Mouse (Mus musculus): ENCODE data around the gene Casq2. TPM values are rescaled to one million over a fixed set of nuclear protein-coding genes. Genes with fewer than 3 reads are reported as not detected.

Casq2 gene
- polyA plus RNA-seq, 2 experiments, result 59.5 to 91.2 TPM

DNA sequence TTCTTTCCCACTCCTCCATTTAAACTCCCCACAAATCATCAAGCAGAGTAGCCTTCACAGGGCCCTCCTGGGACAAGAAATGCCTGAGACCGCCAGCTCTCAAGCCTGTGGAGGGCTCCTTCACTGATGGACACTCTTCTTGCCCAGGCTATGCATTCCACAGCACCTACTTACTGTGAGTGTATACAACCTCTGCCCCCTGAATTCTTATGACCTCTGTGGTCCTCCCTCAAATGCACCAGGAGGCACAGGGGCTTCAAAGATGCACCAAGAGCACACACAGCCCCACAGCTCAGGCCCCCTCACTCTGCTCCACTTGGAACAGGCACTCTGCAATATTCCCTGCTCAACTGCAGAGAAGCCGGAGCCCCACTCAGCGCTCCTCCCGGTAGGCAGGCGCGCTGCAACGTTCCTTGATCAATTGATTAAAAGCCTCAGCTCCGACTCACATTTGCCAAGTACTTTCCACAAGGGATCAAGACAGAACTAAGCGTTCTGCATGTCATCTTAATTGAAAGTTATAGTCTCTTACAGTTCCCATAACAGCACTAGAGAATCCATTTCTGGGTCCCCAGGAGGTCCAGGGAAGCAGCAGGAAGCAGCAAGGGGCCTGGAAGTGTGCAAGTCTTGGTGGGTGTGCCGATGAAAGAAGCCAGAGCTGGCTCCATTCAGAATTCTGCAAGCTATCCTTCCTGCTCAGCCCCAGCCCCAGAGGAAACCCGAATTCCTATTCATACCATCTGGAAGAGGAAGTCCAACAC, 108.3 kb downstream of the Casq2 start:
- Histone ChIP-seq H3K4me1 (ENCODE audit: control insufficient read depth, insufficient read depth, low read length) (peaks cover 64% of the 10 kb centered on the region), H3K9me3 (ENCODE audit: control insufficient read depth, low read length) (no peaks in the 10 kb centered on the region), H3K9ac (ENCODE audit: low read depth, low read length, severe bottlenecking) (no peak overlapping the region), H3K27me3 (ENCODE audit: control insufficient read depth, insufficient read depth, low read length) (no peaks in the 10 kb centered on the region), H3K27ac (replicated peaks; ENCODE audit: low read depth, low read length) (no peak overlapping the region; the same call in 1 of the 2 replicates), H3K4me2 (replicated peaks; ENCODE audit: low read depth, low read length, severe bottlenecking) (peak overlapping the region; percentile 10; the same call in 1 of the 2 replicates), H3K4me3 (replicated peaks; ENCODE audit: low read length) (no peak overlapping the region), H3K36me3 (ENCODE audit: control insufficient read depth, insufficient read depth, low read length) (peaks cover 13% of the 10 kb centered on the region)
- ATAC-seq (ENCODE audit: low FRiP score, low read depth) (peak; percentile 64; the same call in 1 of the 2 replicates), DNase-seq (ENCODE audit: low spot score) (peak; percentile 61)
- WGBS, result 9% methylated on average over 11 of the region's 11 CpGs
- TF ChIP-seq POLR2A (IDR thresholded peaks at IDR 0.05; ENCODE audit: borderline replicate concordance, extremely low read depth, insufficient read depth, insufficient read length), result no peak

- Histone ChIP-seq H3K4me3 (replicated peaks; ENCODE audit: low read length) (no peak overlapping the region), H3K4me1 (ENCODE audit: control insufficient read depth, insufficient read depth, low read length) (peaks cover 56% of the 10 kb centered on the region), H3K27ac (replicated peaks; ENCODE audit: low read depth, low read length) (no peak overlapping the region), H3K4me2 (replicated peaks; ENCODE audit: low read depth, low read length, severe bottlenecking) (no peak overlapping the region), H3K9ac (ENCODE audit: low read depth, low read length, severe bottlenecking) (no peak overlapping the region), H3K27me3 (ENCODE audit: control insufficient read depth, insufficient read depth, low read length) (no peaks in the 10 kb centered on the region), H3K9me3 (ENCODE audit: control insufficient read depth, low read length) (no peaks in the 10 kb centered on the region), H3K36me3 (ENCODE audit: control insufficient read depth, insufficient read depth, low read length) (peaks cover 13% of the 10 kb centered on the region)
- ATAC-seq (ENCODE audit: low FRiP score, low read depth), result no peak
- no peak for DNase-seq (ENCODE audit: low spot score)
- TF ChIP-seq POLR2A (IDR thresholded peaks at IDR 0.05; ENCODE audit: borderline replicate concordance, extremely low read depth, insufficient read depth, insufficient read length), result no peak
- 38% methylated on average over 2 of the region's 2 CpGs for WGBS
These were observed 109.5 kb downstream of the Casq2 start for GRCm38 (mm10) chr3:102195762-102196161.

Other genes with a start within 250 kb of the Casq2 start
- 2.9 TPM in 2 replicates for gene Mab21l3, start 237.5 kb upstream of the Casq2 start, polyA plus RNA-seq (2012; rRNA removed)
- gene Mab21l3, start 237.5 kb upstream of the Casq2 start, polyA plus RNA-seq (2014; fragmentation: Nextera tagmentation; extraction: Ambion mirVana), result 0.90 and 1.5 TPM in 2 replicates
- 11.5 and 13.2 TPM in 2 replicates for gene Slc22a15, start 162.0 kb upstream of the Casq2 start, polyA plus RNA-seq (2012; rRNA removed)
- 5.8 and 7.5 TPM in 2 replicates for gene Slc22a15, start 162.0 kb upstream of the Casq2 start, polyA plus RNA-seq (2014; fragmentation: Nextera tagmentation; extraction: Ambion mirVana)
- 0.03 and 0.08 TPM in 2 replicates for gene Nhlh2, start 76.3 kb upstream of the Casq2 start, polyA plus RNA-seq (2012; rRNA removed)
- gene Nhlh2, start 76.3 kb upstream of the Casq2 start, polyA plus RNA-seq (2014; fragmentation: Nextera tagmentation; extraction: Ambion mirVana), result not detected in 2 replicates
- 22.7 and 28.2 TPM in 2 replicates for gene Vangl1, start 118.3 kb downstream of the Casq2 start, polyA plus RNA-seq (2012; rRNA removed)
- 23.0 and 24.7 TPM in 2 replicates for gene Vangl1, start 118.3 kb downstream of the Casq2 start, polyA plus RNA-seq (2014; fragmentation: Nextera tagmentation; extraction: Ambion mirVana)